Mouse (Mus musculus) spleen, adult 18-20 months (tissue): ENCODE measurements at regions not wholly inside any gene's neighbourhood (a gene's known extent, or its start where the extent isn't known, plus 50 kb on each side); places are given as distances from the start of the nearest gene placed in this dataset.
"Not testable (repeated sequence)": the region's sequence is repeated elsewhere in the genome, so short reads cannot be mapped to it uniquely, and the experiment has no call there.

Experiments used
- DNase-seq, 2 experiments: peaks; one replicate each; pipeline ENCODE4 v3.0.0; 2022; ENCODE audit warnings: mixed read lengths in 2 of 2

- no peak for DNase-seq
Measured at GRCm38 (mm10) chr9:41429711-41430390, 268.4 kb upstream of the Ubash3b start.

- no peak for DNase-seq
Measured at GRCm38 (mm10) chr9:41429236-41429635, 267.7 kb upstream of the Ubash3b start.

GRCm38 (mm10) chr9:41426698-41427097 lies 265.2 kb upstream of the Ubash3b start:
- no peak for DNase-seq

GRCm38 (mm10) chr9:41425225-41425624 lies 263.7 kb upstream of the Ubash3b start:
- DNase-seq = no peak

GRCm38 (mm10) chr9:41413791-41414190 lies 252.3 kb upstream of the Ubash3b start:
- no peak for DNase-seq

- not testable (repeated sequence) for DNase-seq
Measured at GRCm38 (mm10) chr9:41413091-41413490, 251.6 kb upstream of the Ubash3b start.

GRCm38 (mm10) chr9:41412174-41412757 lies 250.8 kb upstream of the Ubash3b start:
- no peak for DNase-seq

GRCm38 (mm10) chr9:41408301-41408700 lies 246.8 kb upstream of the Ubash3b start:
- no peak for DNase-seq

- no peak for DNase-seq
Measured at GRCm38 (mm10) chr9:41407078-41407477, 245.6 kb upstream of the Ubash3b start.

GRCm38 (mm10) chr9:41402942-41403341 lies 241.4 kb upstream of the Ubash3b start:
- DNase-seq = no peak

- no peak for DNase-seq
Measured at GRCm38 (mm10) chr9:41400950-41401349, 239.5 kb upstream of the Ubash3b start.

- no peak for DNase-seq
Measured at GRCm38 (mm10) chr9:41395471-41395870, 234.0 kb upstream of the Ubash3b start.

- DNase-seq = no peak
Measured at GRCm38 (mm10) chr9:41391591-41392320, 230.3 kb upstream of the Ubash3b start.

- no peak for DNase-seq
Measured at GRCm38 (mm10) chr9:41379283-41379682, 217.8 kb upstream of the Ubash3b start.

GRCm38 (mm10) chr9:41378627-41379231 lies 217.2 kb upstream of the Ubash3b start:
- DNase-seq = no peak

GRCm38 (mm10) chr9:41377701-41378626 lies 216.5 kb upstream of the Ubash3b start:
- no peak for DNase-seq

- no peak for DNase-seq
Measured at GRCm38 (mm10) chr9:41376948-41377700, 215.6 kb upstream of the Ubash3b start.

GRCm38 (mm10) chr9:41375984-41376651 lies 214.6 kb upstream of the Ubash3b start:
- no peak for DNase-seq

GRCm38 (mm10) chr9:41374591-41375481 lies 213.3 kb upstream of the Ubash3b start:
- DNase-seq = no peak

GRCm38 (mm10) chr9:41366405-41366804 lies 204.9 kb upstream of the Ubash3b start:
- no peak for DNase-seq
